Mouse (Mus musculus) MEL (cell line): ENCODE data around the gene Gpsm3.

Experiments
- CTCF ChIP-seq, 3 experiments: IDR thresholded peaks in 2 of 3; conservative IDR thresholded peaks in 1 of 3; 2 replicates each; pipeline ENCODE4 v1.5.1; 2011 to 2012; ENCODE audit warnings: low read length in 3 of 3, low read depth in 2 of 3, mild to moderate bottlenecking in 2 of 3, improper control_type of control experiment in 1 of 3, inconsistent platforms in 1 of 3, mixed read lengths in 1 of 3, moderate library complexity in 1 of 3; ENCODE audit not compliant: control insufficient read depth in 1 of 3, insufficient read depth in 1 of 3, poor library complexity in 1 of 3, severe bottlenecking in 1 of 3
- E2F4 ChIP-seq: IDR thresholded peaks from 2 replicates; pipeline ENCODE4 v1.6.1; 2011; ENCODE audit warnings: low read depth, low read length, improper control_type of control experiment, borderline replicate concordance
- ETS1 ChIP-seq: IDR thresholded peaks from 2 replicates; pipeline ENCODE4 v1.6.1; 2012; ENCODE audit warnings: low read depth, mild to moderate bottlenecking, inconsistent platforms, low read length, improper control_type of control experiment, moderate library complexity
- MAZ ChIP-seq: IDR thresholded peaks from 2 replicates; pipeline ENCODE4 v1.6.1; 2012; ENCODE audit warnings: low read depth, mild to moderate bottlenecking, inconsistent platforms, low read length, improper control_type of control experiment
- MEF2A ChIP-seq: IDR thresholded peaks from 2 replicates; pipeline ENCODE4 v1.6.1; 2014; ENCODE audit warnings: low read depth, mild to moderate bottlenecking, inconsistent platforms, low read length, improper control_type of control experiment; ENCODE audit not compliant: poor library complexity, insufficient replicate concordance, severe bottlenecking; ENCODE audit errors: extremely low read depth
- MXI1 ChIP-seq: IDR thresholded peaks from 2 replicates; pipeline ENCODE4 v1.6.1; 2011; ENCODE audit warnings: mild to moderate bottlenecking, low read depth, low read length, improper control_type of control experiment
- MYB ChIP-seq: IDR thresholded peaks from 2 replicates; pipeline ENCODE4 v1.6.1; 2011; ENCODE audit warnings: mild to moderate bottlenecking, low read depth, low read length, improper control_type of control experiment
- POLR2A ChIP-seq, 2 experiments: IDR thresholded peaks; 2 replicates each; pipeline ENCODE4 v1.6.1; 2011 to 2012; ENCODE audit warnings: low read length in 2 of 2, mild to moderate bottlenecking in 2 of 2, control low read depth in 1 of 2, improper control_type of control experiment in 1 of 2, low read depth in 1 of 2, moderate library complexity in 1 of 2; ENCODE audit not compliant: control insufficient read depth in 1 of 2, insufficient read depth in 1 of 2, poor library complexity in 1 of 2
- USF1 ChIP-seq: IDR thresholded peaks from 2 replicates; pipeline ENCODE4 v1.6.1; 2014; ENCODE audit warnings: low read depth, mild to moderate bottlenecking, inconsistent platforms, low read length, improper control_type of control experiment, moderate library complexity

GRCm38 (mm10) chr17:34569919-34570318 is 19.7 kb upstream of the Gpsm3 start:
- TF ChIP-seq POLR2A (IDR thresholded peaks at IDR 0.05; ENCODE audit: control insufficient read depth in 1 of 2, insufficient read depth in 1 of 2, low read depth in 1 of 2, low read length in 2 of 2, poor library complexity in 1 of 2) (no peak), E2F4 (no peak), ETS1 (no peak), MXI1 (no peak), USF1 (no peak), MYB (no peak), MEF2A (no peak), MAZ (no peak), CTCF (IDR thresholded peaks at IDR 0.05 in 2 of 3, conservative IDR thresholded peaks at IDR 0.05 in 1 of 3; ENCODE audit: control insufficient read depth in 1 of 3, insufficient read depth in 1 of 3, low read depth in 2 of 3, low read length in 3 of 3, poor library complexity in 1 of 3, severe bottlenecking in 1 of 3) (no peak)
